9 mouse cellular contexts compared by ENCODE assay signal in genomic region chr2:3414241-3414640, GRCm38 (mm10). TPM values are rescaled to one million over a fixed set of nuclear protein-coding genes. Genes with fewer than 3 reads are reported as not detected.
DNase-seq lines count a peak whose midpoint lies in the region; ATAC-seq and TF ChIP-seq lines count a peak whose summit lies in the region.
"Had no signal": no experiment of that assay in that cellular context is flagged by ENCODE, and none has a peak within 500 bp of the region (broad histone marks: within the 10 kb centered on the region; RNA-seq: fewer than 3 reads in every experiment).

No protein-coding gene starts in this region.

- peak; percentile 77 for TF ChIP-seq CTCF in kidney, adult 2 months (conservative IDR thresholded peaks at IDR 0.05; ENCODE audit: insufficient read depth, insufficient read length, low read depth, low read length)
- peak; percentile 58 for TF ChIP-seq CTCF in heart, postnatal 0 days (IDR thresholded peaks at IDR 0.05; ENCODE audit: low read depth)

- no peak overlapping the region for H3K9ac ChIP-seq in kidney, embryonic 16.5 days (replicated peaks; ENCODE audit: low read length)
- H3K9ac ChIP-seq in heart, postnatal 0 days (replicated peaks; ENCODE audit: low read depth, low read length) = no peak overlapping the region

- H3K4me2 ChIP-seq in kidney, embryonic 16.5 days (replicated peaks; ENCODE audit: low read depth, low read length) = no peak overlapping the region
- no peak overlapping the region for H3K4me2 ChIP-seq in heart, postnatal 0 days (ENCODE audit: low read depth, low read length)

- H3K27ac ChIP-seq in kidney, adult 2 months (ENCODE audit: insufficient read depth, low read depth, low read length) = no peak overlapping the region
- H3K27ac ChIP-seq in kidney, embryonic 16.5 days (ENCODE audit: low read length) = no peak overlapping the region
- no peak overlapping the region for H3K27ac ChIP-seq in heart, postnatal 0 days (ENCODE audit: low read depth)

- no peaks in the 10 kb centered on the region for H3K4me1 ChIP-seq in kidney, adult 2 months (ENCODE audit: control insufficient read depth, insufficient read depth, low read length)
- 0 out of 2 replicates have a peak, but pooled peaks cover 2% of the 10 kb centered on the region for H3K4me1 ChIP-seq in kidney, embryonic 16.5 days (ENCODE audit: insufficient read depth, low read length)
- H3K4me1 ChIP-seq in heart, postnatal 0 days (ENCODE audit: control insufficient read depth, insufficient read depth) = no peaks in the 10 kb centered on the region

- TF ChIP-seq EP300 in heart, postnatal 0 days (IDR thresholded peaks at IDR 0.05; ENCODE audit: low read depth) = no peak

- intact Hi-C loops in left cerebral cortex, postnatal 4 days (cut with DNase I) = loop anchor here (5.0 to 10.0 kb wide), 2 partner anchors 62 to 299 kb away; partner anchors contain the start of gene Fam171a1

- H3K4me3 ChIP-seq in kidney, adult 2 months (ENCODE audit: insufficient read depth, low read depth, low read length) = no peak overlapping the region
- H3K4me3 ChIP-seq in kidney, embryonic 16.5 days (ENCODE audit: low read length) = no peak overlapping the region
- H3K4me3 ChIP-seq in heart, postnatal 0 days (ENCODE audit: low read depth, low read length) = no peak overlapping the region

- 44% methylated on average over 4 of the region's 4 CpGs for WGBS in kidney, adult 2 months
- WGBS in kidney, embryonic 16.5 days = 43% methylated on average over 4 of the region's 4 CpGs
- 40% methylated on average over 4 of the region's 4 CpGs for whole genome bisulfite sequencing in heart, postnatal 0 days

- no peak for TF ChIP-seq POLR2A in kidney, adult 2 months (IDR thresholded peaks at IDR 0.05; ENCODE audit: low read depth, low read length)

- H3K36me3 ChIP-seq in kidney, adult 2 months (ENCODE audit: control insufficient read depth, insufficient read depth, low read length) = no peaks in the 10 kb centered on the region
- no peaks in the 10 kb centered on the region for H3K36me3 ChIP-seq in kidney, embryonic 16.5 days (ENCODE audit: insufficient read depth, low read length)
- H3K36me3 ChIP-seq in heart, postnatal 0 days (replicated peaks; ENCODE audit: control insufficient read depth, insufficient read depth, low read length) = no peaks in the 10 kb centered on the region

- H3K9me3 ChIP-seq in kidney, embryonic 16.5 days (ENCODE audit: low read length) = no peaks in the 10 kb centered on the region; the same call in 1 of the 2 replicates
- no peaks in the 10 kb centered on the region for H3K9me3 ChIP-seq in heart, postnatal 0 days (replicated peaks; ENCODE audit: control insufficient read depth, low read length)

- H3K27me3 ChIP-seq in kidney, adult 2 months (replicated peaks; ENCODE audit: control insufficient read depth, insufficient read depth, low read length) = no peaks in the 10 kb centered on the region
- H3K27me3 ChIP-seq in kidney, embryonic 16.5 days (ENCODE audit: insufficient read depth, low read length) = peaks cover 11% of the 10 kb centered on the region
- 0 out of 2 replicates have a peak, but pooled peaks cover 9% of the 10 kb centered on the region for H3K27me3 ChIP-seq in heart, postnatal 0 days (ENCODE audit: control insufficient read depth, insufficient read depth, low read length)

- DNase-seq in kidney, adult 2 months = peak; percentile 64
- peak; percentile 36 for DNase-seq in Muller cell, postnatal 12 days (ENCODE audit: inconsistent ontology term)
- peak; percentile 60 for DNase-seq in c-Kit-positive CD71-positive TER-119-positive erythroid progenitor cells, embryonic 14.5 days (ENCODE audit: low spot score)
- DNase-seq in heart, postnatal 0 days (ENCODE audit: low spot score) = peak; percentile 21
- peak; percentile 72 for DNase-seq in left cerebral cortex, postnatal 4 days
- peak; percentile 54 for DNase-seq in right cerebral cortex, adult 18-20 months

- ATAC-seq in kidney, embryonic 16.5 days (ENCODE audit: low FRiP score, low TSS enrichment) = no peak
- ATAC-seq in heart, postnatal 0 days (ENCODE audit: insufficient read depth, low read depth) = no peak
- ATAC-seq in activated CD4-positive, CD25-positive, alpha-beta regulatory T cell, adult 4 months = no peak

RNA-seq across cellular contexts. Expression of gene Meig1, which starts 8.2 kb away (rescaled TPM):
- 0.17 TPM in 1 of 2 replicates, not detected in the other for polyA plus RNA-seq in kidney, adult 2 months (2012; rRNA removed)
- 0.29 TPM in 1 of 2 replicates, not detected in the other for polyA plus RNA-seq in kidney, embryonic 16.5 days (2015; fragmentation: Nextera tagmentation; extraction: Ambion mirVana)
- not detected in 2 replicates for total RNA-seq in heart, postnatal 0 days (2014; rRNA removed; ENCODE audit: low replicate concordance)
- polyA plus RNA-seq in heart, postnatal 0 days (2015; fragmentation: Nextera tagmentation; extraction: Ambion mirVana) = 0.44 and 1.6 TPM in 2 replicates
- 1 to 10 TPM; 3.5 to 4.3 TPM for total RNA-seq in left cerebral cortex, postnatal 4 days (2021)
- polyA plus RNA-seq in activated CD4-positive, CD25-positive, alpha-beta regulatory T cell, adult 4 months (2017; shearing (Covaris generic)) = not detected
- total RNA-seq: hematopoietic stem cell, adult 5-6 weeks had no signal

RNA-seq across cellular contexts. Expression of gene Dclre1c, which starts 9.7 kb away (rescaled TPM):
- 2.1 and 2.3 TPM in 2 replicates for polyA plus RNA-seq in kidney, adult 2 months (2012; rRNA removed)
- 6.6 and 7.5 TPM in 2 replicates for polyA plus RNA-seq in kidney, embryonic 16.5 days (2015; fragmentation: Nextera tagmentation; extraction: Ambion mirVana)
- 1.6 and 3.1 TPM in 2 replicates for total RNA-seq in heart, postnatal 0 days (2014; rRNA removed; ENCODE audit: low replicate concordance)
- 2.4 and 2.6 TPM in 2 replicates for polyA plus RNA-seq in heart, postnatal 0 days (2015; fragmentation: Nextera tagmentation; extraction: Ambion mirVana)
- total RNA-seq in left cerebral cortex, postnatal 4 days (2021) = 10 to 100 TPM; 11.5 to 11.9 TPM
- polyA plus RNA-seq in activated CD4-positive, CD25-positive, alpha-beta regulatory T cell, adult 4 months (2017; shearing (Covaris generic)) = 10 to 100 TPM; 15.8 to 18.1 TPM

RNA-seq across cellular contexts. Expression of gene Olah, which starts 17.2 kb away (rescaled TPM):
- polyA plus RNA-seq in kidney, adult 2 months (2012; rRNA removed) = not detected in 2 replicates
- not detected in 2 replicates for polyA plus RNA-seq in kidney, embryonic 16.5 days (2015; fragmentation: Nextera tagmentation; extraction: Ambion mirVana)
- total RNA-seq in heart, postnatal 0 days (2014; rRNA removed; ENCODE audit: low replicate concordance) = not detected in 2 replicates
- polyA plus RNA-seq in heart, postnatal 0 days (2015; fragmentation: Nextera tagmentation; extraction: Ambion mirVana) = not detected in 2 replicates
- under 1 TPM in 1 of 2 experiments, not detected in 1; 0.30 TPM for total RNA-seq in left cerebral cortex, postnatal 4 days (2021)
- not detected for polyA plus RNA-seq in activated CD4-positive, CD25-positive, alpha-beta regulatory T cell, adult 4 months (2017; shearing (Covaris generic))
- total RNA-seq: hematopoietic stem cell, adult 5-6 weeks had no signal

Comparison
In these comparisons a context has a peak if more than half of its experiments do, and no peak if none do; other contexts are left out.
1. DNase-seq: peak in every context shown above with its lines; median percentile 72 in left cerebral cortex, postnatal 4 days; 64 in kidney, adult 2 months; 60 in c-Kit-positive CD71-positive TER-119-positive erythroid progenitor cells, embryonic 14.5 days; 54 in right cerebral cortex, adult 18-20 months; 36 in Muller cell, postnatal 12 days; 21 in heart, postnatal 0 days.